Mouse (Mus musculus): ENCODE results near the gene Rcor2.

GRCm38 (mm10) chr19:7301647-7302492, 34.7 kb downstream of the Rcor2 start:
- no peak for TF ChIP-seq POLR2A (IDR thresholded peaks at IDR 0.05; ENCODE audit: low read depth, low read length)
- TF ChIP-seq CTCF (IDR thresholded peaks at IDR 0.05; ENCODE audit: extremely low read depth, insufficient read depth, insufficient read length, insufficient replicate concordance): no peak
